Mouse (Mus musculus): ENCODE data around the gene Tmem131. TPM values are rescaled to one million over a fixed set of nuclear protein-coding genes. Genes with fewer than 3 reads are reported as not detected.

Gene Tmem131
- polyA plus RNA-seq, 1 experiment = 17.8 TPM

GRCm38 (mm10) chr1:36860431-36860849 lies 83.0 kb downstream of the Tmem131 start:
- Histone ChIP-seq H3K27ac (replicated peaks; ENCODE audit: low read depth, low read length) (peak overlapping the region; percentile 65), H3K4me3 (ENCODE audit: insufficient read depth, low read depth, low read length) (no peak overlapping the region), H3K4me1 (ENCODE audit: control insufficient read depth, insufficient read depth, insufficient read length, low read length) (peaks cover 17% of the 10 kb centered on the region)

GRCm38 (mm10) chr1:36857081-36857480 lies 86.4 kb downstream of the Tmem131 start:
- Histone ChIP-seq H3K4me3 (ENCODE audit: insufficient read depth, low read depth, low read length) (no peak overlapping the region), H3K4me1 (ENCODE audit: control insufficient read depth, insufficient read depth, insufficient read length, low read length) (peaks cover 13% of the 10 kb centered on the region), H3K27ac (replicated peaks; ENCODE audit: low read depth, low read length) (no peak overlapping the region)

DNA sequence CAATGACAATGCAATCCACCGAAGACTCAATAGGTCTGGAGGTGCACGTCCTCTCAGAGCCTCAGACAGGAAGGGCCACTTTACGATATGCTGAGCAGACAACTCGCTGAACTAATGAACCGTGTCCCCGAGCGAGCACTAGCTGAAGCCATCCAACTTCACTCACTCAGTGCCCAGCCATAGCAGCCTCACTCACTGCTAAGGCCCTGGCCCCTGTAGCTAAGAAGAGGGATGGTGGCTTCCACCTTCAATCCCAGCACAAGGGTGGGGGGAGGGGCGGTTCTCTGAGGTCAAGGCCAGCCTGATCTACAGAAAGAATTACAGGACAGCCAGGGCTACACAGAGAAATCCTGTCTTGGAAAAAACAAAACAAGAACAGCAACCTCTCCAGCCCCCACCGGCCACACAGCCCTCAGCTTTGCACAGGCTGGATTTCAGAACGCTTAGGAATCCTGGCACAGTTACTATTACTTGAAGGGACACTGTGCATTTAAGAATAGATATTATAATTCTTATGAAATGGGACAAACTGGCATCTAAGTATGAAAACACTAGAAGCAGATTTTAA lies 89.2 kb downstream of the Tmem131 start:
- H3K27ac ChIP-seq (replicated peaks; ENCODE audit: low read depth, low read length) = no peak overlapping the region
- H3K4me3 ChIP-seq (ENCODE audit: insufficient read depth, low read depth, low read length) = no peak overlapping the region
- H3K4me1 ChIP-seq (ENCODE audit: control insufficient read depth, insufficient read depth, insufficient read length, low read length) = no peaks in the 10 kb centered on the region; the same call in 1 of the 2 replicates

DNA sequence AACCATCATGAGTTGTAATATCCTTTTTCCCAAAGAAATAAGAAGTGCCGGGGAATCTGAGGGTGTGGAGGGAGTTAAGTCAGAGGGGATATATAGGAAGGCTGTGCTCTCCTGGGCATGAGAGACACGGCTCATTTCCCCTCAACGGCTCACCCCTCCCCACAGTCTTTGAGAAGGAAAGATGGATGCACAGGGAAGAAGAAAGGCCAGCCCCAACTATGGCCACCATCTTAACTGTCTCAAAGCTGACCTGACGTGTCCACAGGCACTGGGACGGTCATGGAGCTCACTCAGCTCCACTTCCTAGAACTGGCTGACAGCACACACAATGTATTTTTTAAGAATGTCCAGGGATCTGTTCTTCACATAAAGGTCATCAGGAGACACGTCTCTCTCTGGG lies 91.4 kb downstream of the Tmem131 start:
- Histone ChIP-seq H3K4me1 (ENCODE audit: control insufficient read depth, insufficient read depth, insufficient read length, low read length) (no peaks in the 10 kb centered on the region), H3K27ac (replicated peaks; ENCODE audit: low read depth, low read length) (no peak overlapping the region), H3K4me3 (ENCODE audit: insufficient read depth, low read depth, low read length) (no peak overlapping the region)

- no peaks in the 10 kb centered on the region for H3K4me1 ChIP-seq (ENCODE audit: control insufficient read depth, insufficient read depth, insufficient read length, low read length)
- H3K27ac ChIP-seq (replicated peaks; ENCODE audit: low read depth, low read length) = no peak overlapping the region
These were observed 92.1 kb downstream of the Tmem131 start for GRCm38 (mm10) chr1:36851392-36851791.

GRCm38 (mm10) chr1:36848036-36848435 lies 95.4 kb downstream of the Tmem131 start:
- Histone ChIP-seq H3K4me1 (ENCODE audit: control insufficient read depth, insufficient read depth, insufficient read length, low read length) (no peaks in the 10 kb centered on the region), H3K27ac (replicated peaks; ENCODE audit: low read depth, low read length) (no peak overlapping the region), H3K4me3 (ENCODE audit: insufficient read depth, low read depth, low read length) (no peak overlapping the region)

More at GRCm38 (mm10) chr1:36851392-36851791, 92.1 kb downstream of the Tmem131 start:
- H3K4me3 ChIP-seq (ENCODE audit: insufficient read depth, low read depth, low read length) = no peak overlapping the region

GRCm38 (mm10) chr1:36847276-36847675 lies 96.2 kb downstream of the Tmem131 start:
- Histone ChIP-seq H3K4me1 (ENCODE audit: control insufficient read depth, insufficient read depth, insufficient read length, low read length) (no peaks in the 10 kb centered on the region), H3K4me3 (ENCODE audit: insufficient read depth, low read depth, low read length) (no peak overlapping the region), H3K27ac (replicated peaks; ENCODE audit: low read depth, low read length) (no peak overlapping the region)

DNA sequence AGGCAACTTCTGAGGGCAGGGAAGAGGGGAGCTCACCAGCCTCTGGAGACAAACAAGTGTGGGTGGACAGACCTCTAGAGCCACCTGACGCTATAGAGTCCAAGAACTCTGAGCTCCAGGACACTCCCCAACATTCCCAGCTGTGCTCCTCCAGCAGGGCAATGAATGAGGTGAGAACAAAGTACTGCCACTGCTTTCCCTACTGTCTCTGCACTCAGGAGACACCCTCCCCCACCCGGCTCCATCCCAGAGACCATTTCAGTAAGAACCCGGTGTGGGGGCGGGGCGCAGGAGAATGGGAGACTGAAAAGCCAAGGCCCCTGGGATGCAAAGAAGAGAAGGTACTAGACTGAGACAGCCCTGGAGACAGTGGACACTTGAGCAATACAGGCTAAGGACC lies 98.4 kb downstream of the Tmem131 start:
- no peak overlapping the region for H3K27ac ChIP-seq (replicated peaks; ENCODE audit: low read depth, low read length)

GRCm38 (mm10) chr1:36841806-36842205 lies 101.7 kb downstream of the Tmem131 start:
- no peaks in the 10 kb centered on the region for H3K4me1 ChIP-seq (ENCODE audit: control insufficient read depth, insufficient read depth, insufficient read length, low read length)
- no peak overlapping the region for H3K27ac ChIP-seq (replicated peaks; ENCODE audit: low read depth, low read length)
- H3K4me3 ChIP-seq (ENCODE audit: insufficient read depth, low read depth, low read length) = no peak overlapping the region

More for the DNA sequence above, 98.4 kb downstream of the Tmem131 start:
- H3K4me3 ChIP-seq (ENCODE audit: insufficient read depth, low read depth, low read length) = no peak overlapping the region
- no peaks in the 10 kb centered on the region for H3K4me1 ChIP-seq (ENCODE audit: control insufficient read depth, insufficient read depth, insufficient read length, low read length)

DNA sequence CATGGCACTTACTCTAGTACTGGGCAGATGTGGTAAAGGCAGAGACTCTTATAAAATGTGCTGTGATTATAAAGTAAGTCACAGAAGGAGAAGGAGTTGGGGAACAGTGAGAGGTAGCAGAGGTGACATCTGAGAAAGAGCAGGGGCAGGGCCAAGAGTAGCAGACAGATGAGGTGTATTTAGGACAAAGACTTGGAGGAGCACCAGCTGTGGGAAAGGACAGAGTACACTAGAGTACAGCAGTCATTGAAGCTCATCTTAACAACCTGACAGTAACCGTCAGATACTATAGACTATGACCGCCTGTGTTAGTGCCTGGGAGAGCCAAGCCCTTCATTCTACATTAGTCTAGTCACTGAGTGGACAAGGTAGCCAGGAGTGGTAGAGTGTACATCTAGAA lies 102.5 kb downstream of the Tmem131 start:
- no peaks in the 10 kb centered on the region for H3K4me1 ChIP-seq (ENCODE audit: control insufficient read depth, insufficient read depth, insufficient read length, low read length)
- H3K4me3 ChIP-seq (ENCODE audit: insufficient read depth, low read depth, low read length) = no peak overlapping the region
- no peak overlapping the region for H3K27ac ChIP-seq (replicated peaks; ENCODE audit: low read depth, low read length)

GRCm38 (mm10) chr1:36839858-36840257 lies 103.6 kb downstream of the Tmem131 start:
- H3K4me3 ChIP-seq (ENCODE audit: insufficient read depth, low read depth, low read length) = no peak overlapping the region
- no peak overlapping the region for H3K27ac ChIP-seq (replicated peaks; ENCODE audit: low read depth, low read length)
- no peaks in the 10 kb centered on the region for H3K4me1 ChIP-seq (ENCODE audit: control insufficient read depth, insufficient read depth, insufficient read length, low read length)

DNA sequence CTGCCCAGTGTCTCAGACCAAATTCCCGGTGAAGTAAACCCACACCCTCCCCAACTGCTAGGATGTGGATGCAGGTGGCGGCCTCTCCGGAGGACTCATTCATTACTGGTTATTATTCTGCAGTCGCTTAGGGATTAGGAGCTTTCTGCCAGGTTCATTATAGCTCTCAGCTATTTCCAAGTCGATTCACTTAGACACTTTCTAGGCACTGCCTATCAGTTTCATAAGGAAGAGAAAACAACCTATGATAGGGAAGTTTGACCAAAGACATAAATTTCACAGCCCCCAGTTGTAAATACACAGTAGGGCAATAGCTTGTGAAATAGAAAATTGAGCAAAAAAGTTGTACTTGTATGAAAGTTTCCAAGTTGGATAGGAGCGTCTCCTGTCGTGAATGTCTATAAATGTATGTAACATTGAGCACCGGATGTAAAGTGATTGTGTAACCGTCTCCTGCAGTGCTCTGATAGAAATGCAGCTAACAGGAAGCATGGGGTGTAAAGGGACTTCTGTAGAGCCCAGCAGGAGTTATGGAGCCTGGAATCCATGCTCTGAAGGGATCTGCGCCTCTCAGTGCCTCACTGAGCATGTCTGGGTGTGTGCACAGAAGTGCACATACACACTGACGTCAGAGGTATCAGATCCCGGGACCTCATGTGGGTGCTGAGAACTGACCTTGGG lies 107.1 kb downstream of the Tmem131 start:
- Histone ChIP-seq H3K27ac (replicated peaks; ENCODE audit: low read depth, low read length) (no peak overlapping the region), H3K4me3 (ENCODE audit: insufficient read depth, low read depth, low read length) (no peak overlapping the region), H3K4me1 (ENCODE audit: control insufficient read depth, insufficient read depth, insufficient read length, low read length) (no peaks in the 10 kb centered on the region)

GRCm38 (mm10) chr1:36835593-36835992 lies 107.9 kb downstream of the Tmem131 start:
- Histone ChIP-seq H3K4me3 (ENCODE audit: insufficient read depth, low read depth, low read length) (no peak overlapping the region), H3K27ac (replicated peaks; ENCODE audit: low read depth, low read length) (no peak overlapping the region), H3K4me1 (ENCODE audit: control insufficient read depth, insufficient read depth, insufficient read length, low read length) (no peaks in the 10 kb centered on the region)

DNA sequence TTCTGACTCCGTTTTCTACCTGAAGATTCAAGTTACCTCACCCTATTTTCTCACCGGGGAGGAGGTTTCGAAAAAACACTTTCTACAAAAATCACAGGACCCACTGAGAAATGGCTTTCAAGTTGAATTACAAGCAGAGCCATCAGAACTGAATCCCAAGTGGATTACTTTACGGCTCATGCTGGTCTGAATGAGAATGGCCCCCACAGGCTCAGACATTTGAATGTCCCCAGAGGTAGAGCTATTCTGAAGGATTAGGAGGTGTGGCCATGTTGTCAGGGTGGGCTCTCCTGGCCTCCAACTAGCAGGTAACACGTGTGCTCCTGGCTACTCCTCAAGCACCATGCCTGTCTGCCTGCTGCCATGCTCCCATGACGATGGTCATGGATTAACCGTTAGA lies 109.4 kb downstream of the Tmem131 start:
- Histone ChIP-seq H3K27ac (replicated peaks; ENCODE audit: low read depth, low read length) (no peak overlapping the region), H3K4me1 (ENCODE audit: control insufficient read depth, insufficient read depth, insufficient read length, low read length) (no peaks in the 10 kb centered on the region), H3K4me3 (ENCODE audit: insufficient read depth, low read depth, low read length) (no peak overlapping the region)

GRCm38 (mm10) chr1:36830913-36831866 lies 112.3 kb downstream of the Tmem131 start:
- Histone ChIP-seq H3K4me3 (ENCODE audit: insufficient read depth, low read depth, low read length) (no peak overlapping the region), H3K27ac (replicated peaks; ENCODE audit: low read depth, low read length) (no peak overlapping the region), H3K4me1 (ENCODE audit: control insufficient read depth, insufficient read depth, insufficient read length, low read length) (no peaks in the 10 kb centered on the region)
